Mouse (Mus musculus) hematopoietic stem cell, adult 5-6 weeks (primary cell): ENCODE data around the gene Smc1a. TPM values are rescaled to one million over a fixed set of nuclear protein-coding genes. Genes with fewer than 3 reads are reported as not detected.
"Not testable (repeated sequence)": the region's sequence is repeated elsewhere in the genome, so short reads cannot be mapped to it uniquely, and the experiment has no call there.

Source experiments
- ATAC-seq, 2 experiments: fragments of 125-278 bp in 1 of 2; replicated peaks in 1 of 2; 2 replicates each; pipeline ENCODE4 v1.8.0; 2016 to 2017; ENCODE audit warnings: inconsistent platforms in 2 of 2, mild to moderate bottlenecking in 2 of 2, moderate number of reproducible peaks in 2 of 2, low read depth in 1 of 2, moderate TSS enrichment in 1 of 2; ENCODE audit not compliant: low FRiP score in 2 of 2, poor library complexity in 2 of 2, severe bottlenecking in 2 of 2, insufficient read depth in 1 of 2, low TSS enrichment in 1 of 2
- total RNA-seq: library from RNA; stranded (forward); fragments of 172-1452, 232-1000 nt; gene quantifications from 2 replicates; pipeline ENCODE4 v1.2.3, GENCODE M21; 2017

Smc1a gene
- 363 and 450 TPM in 2 replicates for total RNA-seq

GRCm38 (mm10) chrX:152016151-152017145 lies at the start of gene Smc1a, which contains the start of gene Ribc1:
TSS of gene Smc1a (plus strand) at chrX:152016428.
TSS of gene Ribc1 (minus strand) at chrX:152016295.
- ATAC-seq: peak; percentile 91 to 94

- no peak for ATAC-seq
Measured at GRCm38 (mm10) chrX:151999006-151999710, 17.1 kb upstream of the Smc1a start.

- ATAC-seq: no peak
Measured at GRCm38 (mm10) chrX:152001182-152001684, 15.0 kb upstream of the Smc1a start.

GRCm38 (mm10) chrX:152001737-152002710 lies 14.2 kb upstream of the Smc1a start, which contains the start of gene Hsd17b10:
TSS of gene Hsd17b10 (plus strand) at chrX:152001845.
- peak; percentile 100 for ATAC-seq

GRCm38 (mm10) chrX:152002865-152003264 lies 13.4 kb upstream of the Smc1a start:
- peak in 1 of 2 experiments; percentile 51; a peak in 1 of 4 replicates for ATAC-seq

- ATAC-seq: no peak
Measured at GRCm38 (mm10) chrX:152007863-152008262, 8.4 kb upstream of the Smc1a start.

- 0 out of 4 replicates have a peak, but pooled peaks of 1 of the 2 experiments have one; percentile 6 for ATAC-seq
Measured at GRCm38 (mm10) chrX:152015752-152016150, 477 bp upstream of the Smc1a start.

- ATAC-seq: no peak
Measured at GRCm38 (mm10) chrX:152017186-152017585, 958 bp downstream of the Smc1a start.

- ATAC-seq: no peak
Measured at GRCm38 (mm10) chrX:152019294-152019693, 3.1 kb downstream of the Smc1a start.

- ATAC-seq: no peak
Measured at GRCm38 (mm10) chrX:152039865-152040264, 23.6 kb downstream of the Smc1a start.

GRCm38 (mm10) chrX:152047230-152047629 lies 31.0 kb downstream of the Smc1a start:
- ATAC-seq: no peak

- ATAC-seq: no peak
Measured at GRCm38 (mm10) chrX:152052546-152052945, 36.3 kb downstream of the Smc1a start.

GRCm38 (mm10) chrX:152054094-152054493 lies 37.9 kb downstream of the Smc1a start:
- no peak for ATAC-seq

GRCm38 (mm10) chrX:152065674-152066073 lies 49.4 kb downstream of the Smc1a start:
- peak; percentile 68 to 75; a peak in 3 of 4 replicates for ATAC-seq

GRCm38 (mm10) chrX:152067789-152068188 lies 51.6 kb downstream of the Smc1a start:
- no peak for ATAC-seq

GRCm38 (mm10) chrX:152089832-152090614 lies 73.8 kb downstream of the Smc1a start:
- not testable (repeated sequence) for ATAC-seq
